Mouse (Mus musculus): ENCODE data around the gene S1pr1. TPM values are rescaled to one million over a fixed set of nuclear protein-coding genes. Genes with fewer than 3 reads are reported as not detected.

The S1pr1 gene
- polyA plus RNA-seq, 1 experiment: 3.1 TPM

- no peaks in the 10 kb centered on the region for H3K36me3 ChIP-seq (ENCODE audit: control insufficient read depth, insufficient read depth)
- no peaks in the 10 kb centered on the region for H3K79me2 ChIP-seq (ENCODE audit: control insufficient read depth, insufficient read depth)
- no peak overlapping the region for H3K4me3 ChIP-seq
- TF ChIP-seq CEBPB (IDR thresholded peaks at IDR 0.05; ENCODE audit: insufficient read depth, poor library complexity, severe bottlenecking): no peak
- no peak for TF ChIP-seq E2F4 (IDR thresholded peaks at IDR 0.05; ENCODE audit: insufficient read depth)
- TF ChIP-seq MAX (IDR thresholded peaks at IDR 0.05; ENCODE audit: low read depth): no peak
- TF ChIP-seq REST (IDR thresholded peaks at IDR 0.05; ENCODE audit: insufficient read depth, insufficient read length): no peak
- no peak for TF ChIP-seq MYOD1 (IDR thresholded peaks at IDR 0.05; ENCODE audit: control insufficient read depth in 1 of 3, insufficient read length in 2 of 3, low read depth in 2 of 3)
- no peak for TF ChIP-seq TCF3 (IDR thresholded peaks at IDR 0.05; ENCODE audit: insufficient read length, low read depth)
- no peak for TF ChIP-seq POLR2AphosphoS2 (IDR thresholded peaks at IDR 0.05; ENCODE audit: insufficient read length, low read depth)
- no peak for TF ChIP-seq POLR2A (IDR thresholded peaks at IDR 0.05; ENCODE audit: insufficient read length, low read depth)
- no peak for TF ChIP-seq MYOG (IDR thresholded peaks at IDR 0.05; ENCODE audit: control insufficient read depth in 1 of 3, insufficient read depth in 1 of 3, insufficient read length in 2 of 3, low read depth in 2 of 3)
- no peak overlapping the region for H3ac ChIP-seq (ENCODE audit: control insufficient read depth, insufficient read length)
- H3K4me2 ChIP-seq (ENCODE audit: low read depth): peak overlapping the region; percentile 62
- no peaks in the 10 kb centered on the region for H3K27me3 ChIP-seq (ENCODE audit: control insufficient read depth, insufficient read depth, insufficient read length)
These were observed 25.5 kb downstream of the S1pr1 start for GRCm38 (mm10) chr3:115689352-115689751.

GRCm38 (mm10) chr3:115687821-115688220 lies 27.1 kb downstream of the S1pr1 start:
- H3K4me2 ChIP-seq (ENCODE audit: low read depth): no peak overlapping the region
- H3K36me3 ChIP-seq (ENCODE audit: control insufficient read depth, insufficient read depth): no peaks in the 10 kb centered on the region
- H3K79me2 ChIP-seq (ENCODE audit: control insufficient read depth, insufficient read depth): no peaks in the 10 kb centered on the region
- no peak overlapping the region for H3K4me3 ChIP-seq
- TF ChIP-seq CEBPB (IDR thresholded peaks at IDR 0.05; ENCODE audit: insufficient read depth, poor library complexity, severe bottlenecking) (no peak), MYOG (IDR thresholded peaks at IDR 0.05; ENCODE audit: control insufficient read depth in 1 of 3, insufficient read depth in 1 of 3, insufficient read length in 2 of 3, low read depth in 2 of 3) (no peak), SRF (IDR thresholded peaks at IDR 0.05; ENCODE audit: control insufficient read depth, insufficient read length, low read depth) (no peak), TCF3 (IDR thresholded peaks at IDR 0.05; ENCODE audit: insufficient read length, low read depth) (no peak)
- no peak overlapping the region for H3ac ChIP-seq (ENCODE audit: control insufficient read depth, insufficient read length)
- H3K27me3 ChIP-seq (ENCODE audit: control insufficient read depth, insufficient read depth, insufficient read length): no peaks in the 10 kb centered on the region

- Histone ChIP-seq H3K4me2 (ENCODE audit: low read depth) (no peak overlapping the region), H3ac (ENCODE audit: control insufficient read depth, insufficient read length) (no peak overlapping the region), H3K79me2 (ENCODE audit: control insufficient read depth, insufficient read depth) (no peaks in the 10 kb centered on the region), H3K4me3 (no peak overlapping the region), H3K36me3 (ENCODE audit: control insufficient read depth, insufficient read depth) (no peaks in the 10 kb centered on the region), H3K27me3 (ENCODE audit: control insufficient read depth, insufficient read depth, insufficient read length) (no peaks in the 10 kb centered on the region)
- TF ChIP-seq MYOG (IDR thresholded peaks at IDR 0.05; ENCODE audit: control insufficient read depth in 1 of 3, insufficient read depth in 1 of 3, insufficient read length in 2 of 3, low read depth in 2 of 3) (no peak), POLR2AphosphoS2 (IDR thresholded peaks at IDR 0.05; ENCODE audit: insufficient read length, low read depth) (no peak), E2F4 (IDR thresholded peaks at IDR 0.05; ENCODE audit: insufficient read depth) (no peak), USF1 (IDR thresholded peaks at IDR 0.05; ENCODE audit: low read depth) (no peak), REST (IDR thresholded peaks at IDR 0.05; ENCODE audit: insufficient read depth, insufficient read length) (no peak), TCF12 (IDR thresholded peaks at IDR 0.05; ENCODE audit: insufficient read depth, poor library complexity, severe bottlenecking) (no peak), POLR2A (IDR thresholded peaks at IDR 0.05; ENCODE audit: insufficient read length, low read depth) (no peak), MAX (IDR thresholded peaks at IDR 0.05; ENCODE audit: low read depth) (no peak), MYOD1 (IDR thresholded peaks at IDR 0.05; ENCODE audit: control insufficient read depth in 1 of 3, insufficient read length in 2 of 3, low read depth in 2 of 3) (no peak), CEBPB (IDR thresholded peaks at IDR 0.05; ENCODE audit: insufficient read depth, poor library complexity, severe bottlenecking) (no peak), SRF (IDR thresholded peaks at IDR 0.05; ENCODE audit: control insufficient read depth, insufficient read length, low read depth) (no peak), TCF3 (IDR thresholded peaks at IDR 0.05; ENCODE audit: insufficient read length, low read depth) (no peak)
These were observed 32.4 kb downstream of the S1pr1 start for GRCm38 (mm10) chr3:115682328-115683088.

- no peak for TF ChIP-seq E2F4 (IDR thresholded peaks at IDR 0.05; ENCODE audit: insufficient read depth)
- no peak for TF ChIP-seq TCF12 (IDR thresholded peaks at IDR 0.05; ENCODE audit: insufficient read depth, poor library complexity, severe bottlenecking)
- TF ChIP-seq TCF3 (IDR thresholded peaks at IDR 0.05; ENCODE audit: insufficient read length, low read depth): no peak
- no peak overlapping the region for H3ac ChIP-seq (ENCODE audit: control insufficient read depth, insufficient read length)
- H3K27me3 ChIP-seq (ENCODE audit: control insufficient read depth, insufficient read depth, insufficient read length): no peaks in the 10 kb centered on the region
- H3K4me3 ChIP-seq: no peak overlapping the region
- no peak overlapping the region for H3K4me2 ChIP-seq (ENCODE audit: low read depth)
- H3K79me2 ChIP-seq (ENCODE audit: control insufficient read depth, insufficient read depth): no peaks in the 10 kb centered on the region
- no peaks in the 10 kb centered on the region for H3K36me3 ChIP-seq (ENCODE audit: control insufficient read depth, insufficient read depth)
These were observed 33.7 kb downstream of the S1pr1 start for GRCm38 (mm10) chr3:115681184-115681583.

- H3K4me3 ChIP-seq: no peak overlapping the region
These were observed 35.9 kb downstream of the S1pr1 start for GRCm38 (mm10) chr3:115679022-115679421.

More at GRCm38 (mm10) chr3:115679022-115679421, 35.9 kb downstream of the S1pr1 start:
- Histone ChIP-seq H3ac (ENCODE audit: control insufficient read depth, insufficient read length) (no peak overlapping the region), H3K36me3 (ENCODE audit: control insufficient read depth, insufficient read depth) (no peaks in the 10 kb centered on the region), H3K79me2 (ENCODE audit: control insufficient read depth, insufficient read depth) (no peaks in the 10 kb centered on the region), H3K4me2 (ENCODE audit: low read depth) (no peak overlapping the region), H3K27me3 (ENCODE audit: control insufficient read depth, insufficient read depth, insufficient read length) (no peaks in the 10 kb centered on the region)
- TF ChIP-seq POLR2A (IDR thresholded peaks at IDR 0.05; ENCODE audit: insufficient read length, low read depth) (no peak), POLR2AphosphoS2 (IDR thresholded peaks at IDR 0.05; ENCODE audit: insufficient read length, low read depth) (no peak), CEBPB (IDR thresholded peaks at IDR 0.05; ENCODE audit: insufficient read depth, poor library complexity, severe bottlenecking) (no peak), MYOD1 (IDR thresholded peaks at IDR 0.05; ENCODE audit: control insufficient read depth in 1 of 3, insufficient read length in 2 of 3, low read depth in 2 of 3) (no peak), SRF (IDR thresholded peaks at IDR 0.05; ENCODE audit: control insufficient read depth, insufficient read length, low read depth) (no peak), MYOG (IDR thresholded peaks at IDR 0.05; ENCODE audit: control insufficient read depth in 1 of 3, insufficient read depth in 1 of 3, insufficient read length in 2 of 3, low read depth in 2 of 3) (no peak), TCF3 (IDR thresholded peaks at IDR 0.05; ENCODE audit: insufficient read length, low read depth) (no peak)
